Mouse (Mus musculus): Measurements from ENCODE around the gene Pde4d. TPM values are rescaled to one million over a fixed set of nuclear protein-coding genes. Genes with fewer than 3 reads are reported as not detected.

The Pde4d gene
- total and polyA plus RNA-seq, 2 experiments from 2014 or later, result 19.0 to 103 TPM

GRCm38 (mm10) chr13:109645284-109645909, 1195.6 kb downstream of the Pde4d start:
- H3K4me3 ChIP-seq (ENCODE audit: low read depth, low read length), result no peak overlapping the region
- no peaks in the 10 kb centered on the region for H3K27me3 ChIP-seq (ENCODE audit: insufficient read depth, low read length)

DNA sequence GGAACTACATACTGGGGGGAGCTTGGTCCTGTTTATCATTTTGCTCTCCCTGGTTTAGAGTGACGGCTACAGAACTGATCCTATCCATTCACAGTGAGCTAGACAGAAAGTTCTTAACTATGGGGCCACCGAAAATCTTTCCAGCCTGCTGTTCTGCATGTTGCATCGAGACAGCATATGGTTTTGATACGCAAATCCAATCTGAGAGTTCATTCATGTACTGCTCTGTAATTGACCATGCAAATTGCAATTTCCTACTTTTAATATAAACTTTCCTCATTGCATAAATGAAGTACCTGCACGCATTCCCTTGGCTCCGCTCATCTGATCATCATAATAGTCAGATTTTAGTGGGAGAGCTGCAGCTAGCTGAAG, 1196.1 kb downstream of the Pde4d start:
- 41% methylated on average over 6 of the region's 6 CpGs for WGBS
- no peaks in the 10 kb centered on the region for H3K36me3 ChIP-seq (ENCODE audit: insufficient read depth, low read length)
- H3K4me2 ChIP-seq (ENCODE audit: low read depth, low read length, poor library complexity, severe bottlenecking), result no peak overlapping the region
- TF ChIP-seq CTCF (IDR thresholded peaks at IDR 0.05), result no peak
- no peak overlapping the region for H3K27ac ChIP-seq (ENCODE audit: low read depth, low read length)
- no peaks in the 10 kb centered on the region for H3K9me3 ChIP-seq (ENCODE audit: low read length)
- H3K4me3 ChIP-seq (ENCODE audit: low read depth, low read length), result no peak overlapping the region
- no peaks in the 10 kb centered on the region for H3K27me3 ChIP-seq (ENCODE audit: insufficient read depth, low read length)
- DNase-seq (ENCODE audit: low spot score), result no peak
- no peaks in the 10 kb centered on the region for H3K4me1 ChIP-seq (ENCODE audit: insufficient read depth, low read length)
- no peak overlapping the region for H3K9ac ChIP-seq (replicated peaks; ENCODE audit: low read length, poor library complexity, severe bottlenecking)
- ATAC-seq (ENCODE audit: low FRiP score), result no peak

More at GRCm38 (mm10) chr13:109645284-109645909, 1195.6 kb downstream of the Pde4d start:
- no peaks in the 10 kb centered on the region for H3K4me1 ChIP-seq (ENCODE audit: insufficient read depth, low read length)
- H3K4me2 ChIP-seq (ENCODE audit: low read depth, low read length, poor library complexity, severe bottlenecking), result no peak overlapping the region
- no peak overlapping the region for H3K9ac ChIP-seq (replicated peaks; ENCODE audit: low read length, poor library complexity, severe bottlenecking)
- no peaks in the 10 kb centered on the region for H3K36me3 ChIP-seq (ENCODE audit: insufficient read depth, low read length)
- no peak for DNase-seq (ENCODE audit: low spot score)
- no peaks in the 10 kb centered on the region for H3K9me3 ChIP-seq (ENCODE audit: low read length)
- no peak overlapping the region for H3K27ac ChIP-seq (ENCODE audit: low read depth, low read length)
- 47% methylated on average over 10 of the region's 10 CpGs for WGBS
- no peak for ATAC-seq (ENCODE audit: low FRiP score)
- TF ChIP-seq CTCF (IDR thresholded peaks at IDR 0.05), result no peak

- TF ChIP-seq CTCF (IDR thresholded peaks at IDR 0.05), result no peak
- H3K9ac ChIP-seq (replicated peaks; ENCODE audit: low read length, poor library complexity, severe bottlenecking), result no peak overlapping the region
- no peak overlapping the region for H3K4me2 ChIP-seq (ENCODE audit: low read depth, low read length, poor library complexity, severe bottlenecking)
- H3K27ac ChIP-seq (ENCODE audit: low read depth, low read length), result no peak overlapping the region
- no peak for ATAC-seq (ENCODE audit: low FRiP score)
- H3K4me1 ChIP-seq (ENCODE audit: insufficient read depth, low read length), result no peaks in the 10 kb centered on the region
- H3K36me3 ChIP-seq (ENCODE audit: insufficient read depth, low read length), result no peaks in the 10 kb centered on the region
- 67% methylated on average over 11 of the region's 11 CpGs for WGBS
- no peak overlapping the region for H3K4me3 ChIP-seq (ENCODE audit: low read depth, low read length)
- no peak for DNase-seq (ENCODE audit: low spot score)
- no peaks in the 10 kb centered on the region for H3K27me3 ChIP-seq (ENCODE audit: insufficient read depth, low read length)
- no peaks in the 10 kb centered on the region for H3K9me3 ChIP-seq (ENCODE audit: low read length)
Measured at GRCm38 (mm10) chr13:109646597-109647232, 1197.0 kb downstream of the Pde4d start.

DNA sequence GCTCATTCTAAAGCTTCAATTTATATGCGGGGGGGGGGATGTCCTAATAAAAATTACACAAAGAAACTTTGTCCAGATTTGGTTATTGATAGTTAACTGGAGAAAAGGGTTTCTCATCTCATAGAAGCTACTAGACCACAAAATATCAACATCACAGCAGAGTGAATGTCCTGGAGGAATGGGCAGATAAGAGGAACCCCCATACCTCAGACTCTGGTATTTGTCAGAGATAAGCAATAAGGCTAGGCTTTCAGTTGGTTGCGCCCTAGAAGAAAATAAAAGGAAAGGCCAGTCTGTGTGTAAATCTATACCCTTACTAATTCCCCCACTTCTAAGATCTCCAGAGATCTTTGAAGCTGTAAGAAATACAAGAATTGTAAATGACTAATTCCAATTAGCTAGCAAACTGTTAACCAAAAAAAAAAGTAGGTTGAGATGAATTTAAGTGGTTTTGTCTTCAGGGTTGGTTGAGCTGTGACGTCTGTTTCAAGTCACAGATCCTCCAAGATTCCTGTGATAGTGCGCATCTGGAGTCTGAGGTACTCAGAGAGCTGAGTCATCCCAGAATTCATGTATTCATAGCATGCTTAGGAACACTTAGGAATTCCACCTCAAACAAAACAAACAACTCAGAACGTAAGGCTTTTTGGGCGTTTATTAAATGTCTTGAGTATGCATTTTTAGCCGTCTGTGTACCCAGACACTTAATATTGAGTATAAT, 1197.9 kb downstream of the Pde4d start:
- no peak for TF ChIP-seq CTCF (IDR thresholded peaks at IDR 0.05)
- H3K4me3 ChIP-seq (ENCODE audit: low read depth, low read length), result no peak overlapping the region
- no peak overlapping the region for H3K4me2 ChIP-seq (ENCODE audit: low read depth, low read length, poor library complexity, severe bottlenecking)
- ATAC-seq (ENCODE audit: low FRiP score), result no peak
- no peak overlapping the region for H3K9ac ChIP-seq (replicated peaks; ENCODE audit: low read length, poor library complexity, severe bottlenecking)
- H3K36me3 ChIP-seq (ENCODE audit: insufficient read depth, low read length), result no peaks in the 10 kb centered on the region
- DNase-seq (ENCODE audit: low spot score), result no peak
- H3K9me3 ChIP-seq (ENCODE audit: low read length), result no peaks in the 10 kb centered on the region
- H3K27ac ChIP-seq (ENCODE audit: low read depth, low read length), result no peak overlapping the region
- no peaks in the 10 kb centered on the region for H3K27me3 ChIP-seq (ENCODE audit: insufficient read depth, low read length)
- H3K4me1 ChIP-seq (ENCODE audit: insufficient read depth, low read length), result no peaks in the 10 kb centered on the region
- WGBS, result 82% methylated on average over 7 of the region's 7 CpGs

- Histone ChIP-seq H3K27ac (ENCODE audit: low read depth, low read length) (no peak overlapping the region), H3K4me3 (ENCODE audit: low read depth, low read length) (no peak overlapping the region), H3K4me2 (ENCODE audit: low read depth, low read length, poor library complexity, severe bottlenecking) (no peak overlapping the region), H3K36me3 (ENCODE audit: insufficient read depth, low read length) (no peaks in the 10 kb centered on the region), H3K9me3 (ENCODE audit: low read length) (no peaks in the 10 kb centered on the region), H3K9ac (replicated peaks; ENCODE audit: low read length, poor library complexity, severe bottlenecking) (no peak overlapping the region), H3K27me3 (ENCODE audit: insufficient read depth, low read length) (no peaks in the 10 kb centered on the region), H3K4me1 (ENCODE audit: insufficient read depth, low read length) (no peaks in the 10 kb centered on the region)
- WGBS, result 94% methylated on average over 3 of the region's 3 CpGs
- no peak for TF ChIP-seq CTCF (IDR thresholded peaks at IDR 0.05)
- no peak for ATAC-seq (ENCODE audit: low FRiP score)
- no peak for DNase-seq (ENCODE audit: low spot score)
Measured at GRCm38 (mm10) chr13:109648311-109648710, 1198.6 kb downstream of the Pde4d start.
